Mouse (Mus musculus): ENCODE results near the gene Fam172a.

Fam172a gene

GRCm38 (mm10) chr13:78102337-78102736 lies 400.5 kb downstream of the Fam172a start:
- no peak for DNase-seq (ENCODE audit: low read depth, low spot score)

DNA sequence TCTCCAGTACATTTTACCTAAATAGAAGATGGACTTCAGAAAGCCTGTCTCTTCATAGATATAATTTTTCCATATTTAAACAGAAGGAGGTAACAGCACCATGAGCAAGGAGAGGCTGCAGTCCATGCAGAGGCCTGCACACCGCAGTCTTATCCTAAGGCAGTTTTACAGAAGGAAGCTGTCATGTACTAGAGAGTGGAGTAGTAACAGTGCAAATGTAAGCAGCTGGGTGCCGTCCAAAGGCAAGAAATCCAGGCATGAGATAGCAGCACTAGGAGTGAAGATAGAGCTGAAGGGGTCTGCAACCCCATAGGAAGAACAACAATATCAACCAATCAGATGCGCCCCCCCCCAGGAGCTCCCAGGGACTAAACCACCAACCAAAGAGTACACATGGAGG lies 403.0 kb downstream of the Fam172a start:
- no peak for DNase-seq (ENCODE audit: low read depth, low spot score)

- DNase-seq (ENCODE audit: low read depth, low spot score): no peak
These were observed 408.8 kb downstream of the Fam172a start for GRCm38 (mm10) chr13:78110648-78111047.

DNA sequence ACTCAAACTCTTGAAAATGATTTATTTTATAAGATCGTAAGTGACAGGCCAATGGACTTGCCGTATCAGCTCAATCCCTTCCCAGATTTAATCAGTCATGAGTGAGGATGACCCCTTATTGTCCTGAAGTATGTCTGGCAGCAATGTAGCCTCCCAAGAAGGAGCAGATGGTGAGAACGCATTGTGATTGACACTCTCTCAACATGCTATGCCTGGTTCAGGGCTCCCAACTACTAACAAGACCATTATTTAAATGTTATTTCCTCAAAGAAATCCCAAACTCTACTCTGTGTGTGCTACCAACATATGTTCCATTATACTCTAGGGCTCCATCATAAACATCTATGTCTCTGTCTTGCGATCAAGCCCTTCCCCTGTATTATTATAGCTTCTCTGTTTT lies 412.1 kb downstream of the Fam172a start:
- no peak for DNase-seq (ENCODE audit: low read depth, low spot score)

GRCm38 (mm10) chr13:78118715-78119114 lies 416.9 kb downstream of the Fam172a start:
- DNase-seq (ENCODE audit: low read depth, low spot score): no peak

DNA sequence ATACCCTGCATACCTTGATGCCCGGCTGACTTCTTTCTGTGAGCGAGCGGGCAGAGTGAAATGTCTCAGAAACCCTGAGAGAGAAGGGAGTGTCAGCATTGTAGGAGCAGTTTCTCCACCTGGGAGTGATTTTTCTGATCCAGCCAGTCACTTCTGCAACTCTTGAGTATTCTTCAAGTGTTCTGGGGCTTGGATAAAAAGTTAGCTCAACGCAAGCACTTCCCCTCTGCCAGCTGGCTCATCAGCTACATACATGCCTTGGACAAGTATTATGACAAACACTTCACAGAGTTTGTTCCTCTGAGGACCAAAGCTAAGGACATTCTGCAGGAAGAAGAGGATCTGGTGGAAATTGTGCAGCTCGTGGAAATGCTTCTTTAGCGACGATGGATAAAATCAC lies 420.2 kb downstream of the Fam172a start:
- DNase-seq (ENCODE audit: low read depth, low spot score): no peak

GRCm38 (mm10) chr13:78123911-78124426 lies 422.1 kb downstream of the Fam172a start:
- no peak for DNase-seq (ENCODE audit: low read depth, low spot score)

- DNase-seq (ENCODE audit: low read depth, low spot score): no peak
These were observed 455.6 kb downstream of the Fam172a start for GRCm38 (mm10) chr13:78157465-78157864.

- DNase-seq (ENCODE audit: low read depth, low spot score): peak; percentile 4
These were observed 460.3 kb downstream of the Fam172a start for GRCm38 (mm10) chr13:78162149-78162548.

- peak; percentile 89 for DNase-seq (ENCODE audit: low read depth, low spot score)
These were observed 461.5 kb downstream of the Fam172a start for GRCm38 (mm10) chr13:78163087-78163958.

DNA sequence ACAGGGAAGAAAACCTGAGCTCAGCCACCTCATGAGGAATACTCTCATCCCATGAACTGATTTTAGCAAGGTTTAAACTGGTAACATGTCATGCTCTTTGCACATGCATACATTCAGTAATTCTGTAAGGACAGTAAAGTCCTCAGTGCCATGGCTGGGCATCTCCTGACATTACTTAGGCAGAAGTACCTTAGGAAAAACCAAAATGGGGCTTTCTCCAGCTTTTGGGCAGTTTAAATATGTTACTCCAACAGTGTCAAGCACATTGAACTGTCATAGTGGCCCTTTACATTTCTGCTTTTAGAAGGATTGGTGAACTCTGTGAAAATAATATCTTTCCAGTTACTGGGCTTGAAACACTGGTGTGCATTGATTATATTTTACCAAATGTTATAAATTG lies 463.1 kb downstream of the Fam172a start:
- no peak for DNase-seq (ENCODE audit: low read depth, low spot score)

- DNase-seq (ENCODE audit: low read depth, low spot score): no peak
These were observed 466.3 kb downstream of the Fam172a start for GRCm38 (mm10) chr13:78168166-78168565.

DNA sequence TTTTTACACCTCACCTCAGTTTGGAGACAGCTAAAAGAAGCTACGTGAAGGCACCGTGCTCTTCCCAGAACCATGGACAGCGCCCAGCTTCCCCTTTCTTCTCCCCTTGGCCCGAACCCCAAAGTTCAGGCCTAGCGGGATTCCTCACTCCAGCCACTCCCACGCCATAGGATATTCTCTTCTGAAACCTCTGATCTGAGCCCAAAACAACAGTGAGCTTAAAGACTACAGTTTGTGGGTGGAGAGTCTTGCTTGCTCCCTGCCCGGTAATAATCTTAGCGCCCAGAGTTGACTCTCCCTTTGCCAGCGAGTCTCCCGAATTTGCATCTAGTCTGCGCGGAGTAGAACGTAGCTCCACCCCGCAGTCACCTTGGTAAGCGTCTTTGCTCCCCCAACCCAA lies 469.5 kb downstream of the Fam172a start:
- peak; percentile 17 for DNase-seq (ENCODE audit: low read depth, low spot score)

DNA sequence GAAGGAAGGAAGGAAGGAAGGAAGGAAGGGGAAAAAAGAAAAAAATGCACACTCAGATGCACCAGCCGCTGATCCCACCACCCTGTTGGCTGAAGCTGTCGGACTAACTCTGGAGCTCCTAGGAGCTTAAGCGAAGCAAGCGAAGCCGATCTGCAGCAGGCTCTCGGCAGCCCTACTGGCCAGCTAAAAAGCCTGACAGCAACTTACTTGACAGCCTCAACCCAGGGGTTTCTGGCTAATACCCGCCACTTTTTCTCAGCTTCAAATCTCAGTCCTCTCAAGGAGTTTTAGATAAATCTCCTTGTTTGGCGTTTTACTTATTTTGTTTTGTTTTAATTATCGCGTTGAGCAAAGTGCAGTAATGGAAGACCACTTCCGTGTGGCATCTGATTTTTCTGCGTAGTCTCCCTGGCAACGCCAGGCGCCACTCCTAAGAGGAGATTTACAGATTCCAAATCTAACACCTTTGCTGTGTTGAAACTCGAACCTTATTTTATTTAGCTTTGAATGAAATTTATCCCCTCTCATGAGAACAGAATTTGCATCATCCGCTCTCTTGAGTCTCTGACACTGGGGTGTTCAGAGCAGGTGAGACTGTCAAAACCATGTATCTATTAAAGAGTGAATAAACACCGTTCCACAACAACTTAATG lies 470.3 kb downstream of the Fam172a start:
- DNase-seq (ENCODE audit: low read depth, low spot score): no peak

GRCm38 (mm10) chr13:78172861-78173260 lies 471.0 kb downstream of the Fam172a start:
- no peak for DNase-seq (ENCODE audit: low read depth, low spot score)

DNA sequence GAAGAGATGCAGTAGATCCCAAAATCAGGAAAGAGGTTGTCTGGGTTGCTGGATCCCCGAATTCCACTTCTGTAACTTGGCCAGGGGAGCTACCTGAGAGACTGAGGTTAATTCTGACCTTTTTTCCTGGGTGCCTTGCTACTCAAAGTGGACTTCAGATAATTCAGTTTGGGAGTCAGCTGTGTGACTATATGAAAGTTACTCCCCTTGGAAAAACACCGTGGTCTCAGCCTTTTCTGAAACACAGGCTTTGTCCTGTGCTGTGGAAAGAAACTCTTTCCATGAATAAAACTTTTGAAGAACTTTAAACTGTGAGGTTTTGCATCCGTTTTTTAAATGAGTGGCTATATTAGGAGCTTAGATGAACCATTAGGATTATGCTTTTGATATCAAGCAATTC lies 472.4 kb downstream of the Fam172a start:
- no peak for DNase-seq (ENCODE audit: low read depth, low spot score)

DNA sequence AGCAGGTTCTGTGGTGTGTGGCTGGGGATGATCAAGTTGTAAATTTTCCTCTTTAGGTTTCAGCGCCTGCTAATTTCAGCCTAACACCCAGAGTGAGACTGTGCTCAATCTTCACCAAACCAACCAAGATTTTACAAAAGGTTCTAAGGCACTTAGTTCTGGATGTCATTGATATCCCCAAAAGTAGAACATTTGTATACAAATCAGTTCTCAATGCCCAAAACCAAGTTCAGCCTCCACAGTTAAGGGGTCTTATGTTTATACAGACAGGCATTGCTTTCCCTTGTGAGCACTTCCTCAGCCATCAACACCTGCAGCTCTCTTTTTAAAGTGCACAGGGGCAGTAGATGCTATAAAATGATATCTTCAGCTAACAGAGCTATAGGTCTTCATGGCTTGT lies 473.1 kb downstream of the Fam172a start:
- no peak for DNase-seq (ENCODE audit: low read depth, low spot score)

DNA sequence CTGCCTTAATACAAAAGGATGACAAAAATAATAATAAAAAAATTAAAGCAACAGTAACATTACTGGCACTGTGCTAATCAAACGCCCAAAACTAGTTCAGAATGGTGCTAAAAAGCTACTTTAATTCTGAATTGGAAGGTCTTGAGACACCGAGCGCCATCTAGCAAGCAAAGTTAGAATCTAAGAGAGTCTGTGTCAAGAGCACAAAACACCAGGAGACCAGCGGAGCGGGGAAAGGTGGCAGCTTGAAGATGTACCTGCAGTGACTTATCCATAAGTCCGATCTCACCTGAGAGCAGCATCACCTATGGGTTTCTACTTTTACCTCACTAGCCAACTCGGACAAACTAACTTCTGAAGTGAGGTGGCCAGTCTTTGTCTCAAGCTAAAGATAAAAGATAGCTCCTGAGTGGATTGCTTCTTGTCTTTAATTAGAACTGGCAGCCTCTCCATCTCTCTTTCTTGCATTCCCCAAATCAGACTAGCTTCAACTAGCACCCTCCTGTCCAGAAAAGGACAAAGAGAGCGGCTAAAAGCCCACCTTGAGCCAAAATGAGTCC lies 474.1 kb downstream of the Fam172a start:
- no peak for DNase-seq (ENCODE audit: low read depth, low spot score)

DNA sequence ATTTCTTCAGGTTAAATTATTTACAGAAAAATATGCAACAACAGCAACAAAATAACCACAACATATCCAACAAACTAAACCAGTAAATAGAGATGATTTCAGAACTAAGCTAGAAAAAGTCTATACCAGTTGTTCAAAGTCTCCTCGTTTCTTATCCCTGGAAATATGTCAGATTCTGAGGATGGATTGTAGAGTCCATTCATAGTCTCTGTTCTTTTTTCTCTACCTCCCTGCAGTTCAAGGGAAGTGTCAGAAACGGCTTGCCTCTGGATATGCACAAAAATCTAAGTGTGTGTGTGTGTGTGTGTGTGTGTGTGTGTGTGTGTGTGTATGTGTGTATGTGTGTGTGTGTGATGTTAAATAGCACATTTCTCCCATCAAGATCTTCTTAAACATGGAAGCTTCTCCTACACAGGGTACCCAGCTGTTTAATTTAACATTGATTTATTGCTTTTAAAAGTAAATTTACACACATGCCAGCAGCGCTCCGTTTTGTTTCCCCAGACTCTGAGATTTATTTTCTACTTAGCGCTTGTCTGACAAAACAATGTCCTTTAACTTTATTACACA lies 475.6 kb downstream of the Fam172a start:
- DNase-seq (ENCODE audit: low read depth, low spot score): no peak

DNA sequence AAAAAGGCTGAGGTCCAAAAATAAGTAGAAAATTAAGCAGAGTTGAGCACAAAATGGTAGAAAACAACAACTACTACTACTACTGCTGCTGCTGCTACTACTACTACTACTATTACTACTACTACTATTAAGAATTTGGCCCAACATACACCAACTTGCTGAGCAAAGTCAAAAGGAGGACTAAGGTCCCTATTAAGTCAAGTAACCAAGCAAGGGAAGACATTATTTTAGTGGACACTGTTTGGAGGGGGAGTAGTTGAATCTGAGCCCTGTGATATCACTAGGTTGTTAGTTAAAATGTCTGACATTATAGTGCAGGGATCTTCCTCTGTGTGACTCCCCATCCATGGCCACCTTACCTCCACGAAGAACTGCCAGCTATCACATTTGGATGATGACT lies 476.2 kb downstream of the Fam172a start:
- DNase-seq (ENCODE audit: low read depth, low spot score): no peak

GRCm38 (mm10) chr13:78178771-78179170 lies 476.9 kb downstream of the Fam172a start:
- DNase-seq (ENCODE audit: low read depth, low spot score): no peak
